In genomic region chr7:126565693-126566092, GRCm38 (mm10) we compare ENCODE assay signal across 8 mouse cellular contexts. TPM values are rescaled to one million over a fixed set of nuclear protein-coding genes. Genes with fewer than 3 reads are reported as not detected.
DNase-seq lines count a peak whose midpoint lies in the region; ATAC-seq and TF ChIP-seq lines count a peak whose summit lies in the region.

No protein-coding gene starts in this region.

- intact Hi-C loops in heart, postnatal 14 days (cut with DNase I), result no loop called here

- DNase-seq in heart, postnatal 14 days, result no peak
- DNase-seq in ES-E14 (ENCODE audit: low read depth, low spot score), result no peak
- DNase-seq in embryonic facial prominence, embryonic 14.5 days (ENCODE audit: low spot score), result peak; percentile 41
- peak; percentile 14 for DNase-seq in midbrain, embryonic 14.5 days
- DNase-seq in urinary bladder, postnatal 25 days (ENCODE audit: low spot score), result no peak
- no peak for DNase-seq in ovary, postnatal 10 days (ENCODE audit: low spot score)

- WGBS in heart, embryonic 14.5 days, result 2% methylated on average over 28 of the region's 28 CpGs
- 0% methylated on average over 14 of the region's 28 CpGs for WGBS in embryonic facial prominence, embryonic 14.5 days
- WGBS in intestine, postnatal 0 days, result under 1% methylated on average over 28 of the region's 28 CpGs
- under 1% methylated on average over 27 of the region's 28 CpGs for WGBS in midbrain, embryonic 14.5 days

- H3K36me3 ChIP-seq in heart, embryonic 14.5 days (ENCODE audit: control insufficient read depth, insufficient read depth, low read length), result peaks cover 40% of the 10 kb centered on the region
- H3K36me3 ChIP-seq in ES-E14 (ENCODE audit: control insufficient read depth, insufficient read depth, low read length, poor library complexity, severe bottlenecking), result peaks cover 31% of the 10 kb centered on the region
- peaks cover 42% of the 10 kb centered on the region for H3K36me3 ChIP-seq in embryonic facial prominence, embryonic 14.5 days (ENCODE audit: control insufficient read depth, insufficient read depth, low read length)
- peaks cover 40% of the 10 kb centered on the region for H3K36me3 ChIP-seq in intestine, postnatal 0 days (ENCODE audit: control insufficient read depth, insufficient read depth)
- H3K36me3 ChIP-seq in midbrain, embryonic 14.5 days (ENCODE audit: control insufficient read depth, insufficient read depth, low read length), result peaks cover 39% of the 10 kb centered on the region

- H3K4me1 ChIP-seq in heart, embryonic 14.5 days (ENCODE audit: control insufficient read depth in 2 of 2, insufficient read depth in 2 of 2, low read length in 2 of 2), result 0 out of 4 replicates have a peak, but pooled peaks cover 0 to 6% of the 10 kb centered on the region in 2 experiments
- no peaks in the 10 kb centered on the region for H3K4me1 ChIP-seq in ES-E14 (ENCODE audit: control insufficient read depth in 2 of 2, insufficient read depth in 2 of 2, low read length in 2 of 2, poor library complexity in 1 of 2)
- peaks cover 6% of the 10 kb centered on the region; the same call in 1 of the 2 replicates for H3K4me1 ChIP-seq in embryonic facial prominence, embryonic 14.5 days (ENCODE audit: control insufficient read depth, insufficient read depth, low read length)
- H3K4me1 ChIP-seq in intestine, postnatal 0 days (replicated peaks; ENCODE audit: control insufficient read depth, insufficient read depth, low read length), result no peaks in the 10 kb centered on the region
- peaks cover 5% of the 10 kb centered on the region; the same call in 1 of the 2 replicates for H3K4me1 ChIP-seq in midbrain, embryonic 14.5 days (ENCODE audit: control insufficient read depth, insufficient read depth, low read length)

- H3K27ac ChIP-seq in heart, embryonic 14.5 days (replicated peaks in 1 of 2; ENCODE audit: control insufficient read depth in 1 of 2, insufficient read depth in 1 of 2, low read depth in 2 of 2, low read length in 2 of 2), result peak overlapping the region; percentile 50 to 83
- peak overlapping the region; percentile 61; the same call in 1 of the 2 replicates for H3K27ac ChIP-seq in ES-E14 (ENCODE audit: insufficient read depth, low read depth, low read length, poor library complexity, severe bottlenecking)
- H3K27ac ChIP-seq in embryonic facial prominence, embryonic 14.5 days (replicated peaks; ENCODE audit: low read depth, low read length), result peak overlapping the region; percentile 84
- peak overlapping the region; percentile 89 for H3K27ac ChIP-seq in intestine, postnatal 0 days (ENCODE audit: low read depth, low read length)
- H3K27ac ChIP-seq in midbrain, embryonic 14.5 days (replicated peaks; ENCODE audit: low read depth, low read length), result peak overlapping the region; percentile 74

- peak overlapping the region; percentile 90 for H3K9ac ChIP-seq in heart, embryonic 14.5 days (ENCODE audit: low read length)
- H3K9ac ChIP-seq in ES-E14 (ENCODE audit: insufficient read depth, low read depth, low read length, poor library complexity, severe bottlenecking), result peak overlapping the region; percentile 98
- peak overlapping the region; percentile 84 for H3K9ac ChIP-seq in embryonic facial prominence, embryonic 14.5 days (ENCODE audit: low read depth, low read length)
- H3K9ac ChIP-seq in intestine, postnatal 0 days (ENCODE audit: low read depth, low read length), result peak overlapping the region; percentile 85
- H3K9ac ChIP-seq in midbrain, embryonic 14.5 days (replicated peaks; ENCODE audit: low read length), result peak overlapping the region; percentile 85

- TF ChIP-seq CTCF in intestine, postnatal 0 days (IDR thresholded peaks at IDR 0.05; ENCODE audit: low read depth), result no peak

- no peaks in the 10 kb centered on the region for H3K9me3 ChIP-seq in heart, embryonic 14.5 days (ENCODE audit: control insufficient read depth, low read length)
- H3K9me3 ChIP-seq in ES-E14 (ENCODE audit: control insufficient read depth, insufficient read depth, low read depth, low read length), result no peaks in the 10 kb centered on the region
- H3K9me3 ChIP-seq in embryonic facial prominence, embryonic 14.5 days (ENCODE audit: control insufficient read depth, low read length), result no peaks in the 10 kb centered on the region
- no peaks in the 10 kb centered on the region for H3K9me3 ChIP-seq in intestine, postnatal 0 days (ENCODE audit: control insufficient read depth)
- H3K9me3 ChIP-seq in midbrain, embryonic 14.5 days (ENCODE audit: control insufficient read depth, low read length), result no peaks in the 10 kb centered on the region

- H3K27me3 ChIP-seq in heart, embryonic 14.5 days (ENCODE audit: control insufficient read depth, insufficient read depth, low read length), result no peaks in the 10 kb centered on the region
- no peaks in the 10 kb centered on the region for H3K27me3 ChIP-seq in embryonic facial prominence, embryonic 14.5 days (replicated peaks; ENCODE audit: control insufficient read depth, insufficient read depth, low read length)
- no peaks in the 10 kb centered on the region for H3K27me3 ChIP-seq in intestine, postnatal 0 days (replicated peaks; ENCODE audit: control insufficient read depth, insufficient read depth, low read length)
- no peaks in the 10 kb centered on the region for H3K27me3 ChIP-seq in midbrain, embryonic 14.5 days (ENCODE audit: control insufficient read depth, insufficient read depth, low read length)

- in situ Hi-C loops in ES-E14 (cut with MboI; ENCODE audit: low sequenced_read_pairs in 2 of 2, unreplicated experiment in 2 of 2), result no loop called here

- H3K4me3 ChIP-seq in heart, embryonic 14.5 days (ENCODE audit: control insufficient read depth in 1 of 2, insufficient read depth in 1 of 2, low read depth in 1 of 2, low read length in 2 of 2), result peak overlapping the region; percentile 86 to 99
- peak overlapping the region; percentile 93 to 98 for H3K4me3 ChIP-seq in ES-E14 (ENCODE audit: insufficient read depth in 1 of 2, low read depth in 1 of 2, low read length in 2 of 2, poor library complexity in 1 of 2, severe bottlenecking in 1 of 2)
- peak overlapping the region; percentile 94 for H3K4me3 ChIP-seq in embryonic facial prominence, embryonic 14.5 days (ENCODE audit: low read depth, low read length)
- H3K4me3 ChIP-seq in intestine, postnatal 0 days (ENCODE audit: low read depth, low read length), result peak overlapping the region; percentile 95
- peak overlapping the region; percentile 92 for H3K4me3 ChIP-seq in midbrain, embryonic 14.5 days (replicated peaks; ENCODE audit: low read depth, low read length)

- peak overlapping the region; percentile 79 for H3K4me2 ChIP-seq in heart, embryonic 14.5 days (ENCODE audit: low read length)
- peak overlapping the region; percentile 69 for H3K4me2 ChIP-seq in embryonic facial prominence, embryonic 14.5 days (ENCODE audit: low read depth, low read length)
- peak overlapping the region; percentile 75 for H3K4me2 ChIP-seq in intestine, postnatal 0 days (replicated peaks; ENCODE audit: low read depth)
- H3K4me2 ChIP-seq in midbrain, embryonic 14.5 days (ENCODE audit: low read length), result peak overlapping the region; percentile 83

- ATAC-seq in heart, embryonic 14.5 days (ENCODE audit: insufficient number of reproducible peaks, insufficient read depth, low FRiP score, low read depth), result no peak
- ATAC-seq in embryonic facial prominence, embryonic 14.5 days (ENCODE audit: low read depth), result 0 out of 2 replicates have a peak, but pooled peaks have one; percentile 28
- ATAC-seq in intestine, postnatal 0 days, result peak; percentile 61
- ATAC-seq in midbrain, embryonic 14.5 days (ENCODE audit: low FRiP score, low TSS enrichment), result peak; percentile 34; the same call in 1 of the 2 replicates

TF ChIP-seq in ES-E14, 5 proteins besides CTCF, POLR2A, EP300 and RAD21:
- TF ChIP-seq ZNF384 (IDR thresholded peaks at IDR 0.05; ENCODE audit: low read depth, low read length), result no peak
- TF ChIP-seq MAFK (IDR thresholded peaks at IDR 0.05; ENCODE audit: insufficient read depth, low read depth, low read length), result no peak
- TF ChIP-seq HCFC1 (IDR thresholded peaks at IDR 0.05; ENCODE audit: borderline replicate concordance, insufficient read depth, low read length), result no peak
- no peak for TF ChIP-seq CHD2 (IDR thresholded peaks at IDR 0.05; ENCODE audit: low read depth, low read length)
TF ChIP-seq in ES-E14: peak in this region for 0.

RNA-seq across cellular contexts. Expression of gene Eif3c, which starts 0.5 kb away (rescaled TPM):
- polyA plus RNA-seq in heart, embryonic 14.5 days (2014; fragmentation: Nextera tagmentation; extraction: Ambion mirVana), result 112 and 116 TPM in 2 replicates
- 100 to 1,000 TPM; 138 to 140 TPM for total RNA-seq in heart, postnatal 14 days (2021)
- total RNA-seq in ES-E14 (2012; rRNA removed), result 257 and 289 TPM in 2 replicates
- polyA plus RNA-seq in embryonic facial prominence, embryonic 14.5 days (2014; fragmentation: Nextera tagmentation; extraction: Ambion mirVana), result 158 and 167 TPM in 2 replicates
- 141 and 150 TPM in 2 replicates for polyA plus RNA-seq in intestine, postnatal 0 days (2015; fragmentation: Nextera tagmentation; extraction: Ambion mirVana)
- 171 and 174 TPM in 2 replicates for polyA plus RNA-seq in midbrain, embryonic 14.5 days (2014; fragmentation: Nextera tagmentation; extraction: Ambion mirVana)

RNA-seq across cellular contexts. Expression of gene Apobr, which starts 19.0 kb away (rescaled TPM):
- 0.53 and 0.81 TPM in 2 replicates for polyA plus RNA-seq in heart, embryonic 14.5 days (2014; fragmentation: Nextera tagmentation; extraction: Ambion mirVana)
- 1 to 10 TPM in 1 of 2 experiments, under 1 TPM in 1; 0.65 to 1.7 TPM for total RNA-seq in heart, postnatal 14 days (2021)
- total RNA-seq in ES-E14 (2012; rRNA removed), result 2.3 and 2.6 TPM in 2 replicates
- 0.97 and 1.8 TPM in 2 replicates for polyA plus RNA-seq in embryonic facial prominence, embryonic 14.5 days (2014; fragmentation: Nextera tagmentation; extraction: Ambion mirVana)
- polyA plus RNA-seq in intestine, postnatal 0 days (2015; fragmentation: Nextera tagmentation; extraction: Ambion mirVana), result 0.44 and 0.57 TPM in 2 replicates
- polyA plus RNA-seq in midbrain, embryonic 14.5 days (2014; fragmentation: Nextera tagmentation; extraction: Ambion mirVana), result 0.28 and 0.55 TPM in 2 replicates

RNA-seq across cellular contexts. Expression of gene Cln3, which starts 19.9 kb away (rescaled TPM):
- polyA plus RNA-seq in heart, embryonic 14.5 days (2014; fragmentation: Nextera tagmentation; extraction: Ambion mirVana), result 14.2 and 21.8 TPM in 2 replicates
- 10 to 100 TPM; 13.2 to 13.3 TPM for total RNA-seq in heart, postnatal 14 days (2021)
- 35.1 and 61.6 TPM in 2 replicates for total RNA-seq in ES-E14 (2012; rRNA removed)
- 27.8 and 31.8 TPM in 2 replicates for polyA plus RNA-seq in embryonic facial prominence, embryonic 14.5 days (2014; fragmentation: Nextera tagmentation; extraction: Ambion mirVana)
- 62.9 and 66.6 TPM in 2 replicates for polyA plus RNA-seq in intestine, postnatal 0 days (2015; fragmentation: Nextera tagmentation; extraction: Ambion mirVana)
- 26.5 and 27.7 TPM in 2 replicates for polyA plus RNA-seq in midbrain, embryonic 14.5 days (2014; fragmentation: Nextera tagmentation; extraction: Ambion mirVana)

RNA-seq across cellular contexts. Expression of gene Il27, which starts 29.0 kb away (rescaled TPM):
- not detected in 2 replicates for polyA plus RNA-seq in heart, embryonic 14.5 days (2014; fragmentation: Nextera tagmentation; extraction: Ambion mirVana)
- total RNA-seq in heart, postnatal 14 days (2021), result not detected
- total RNA-seq in ES-E14 (2012; rRNA removed), result not detected in 2 replicates
- not detected in 2 replicates for polyA plus RNA-seq in embryonic facial prominence, embryonic 14.5 days (2014; fragmentation: Nextera tagmentation; extraction: Ambion mirVana)
- polyA plus RNA-seq in intestine, postnatal 0 days (2015; fragmentation: Nextera tagmentation; extraction: Ambion mirVana), result 0.14 TPM in 1 of 2 replicates, not detected in the other
- polyA plus RNA-seq in midbrain, embryonic 14.5 days (2014; fragmentation: Nextera tagmentation; extraction: Ambion mirVana), result not detected in 2 replicates

Comparison
In these comparisons a context has a peak if more than half of its experiments do, and no peak if none do; other contexts are left out.
1. DNase-seq: peak in embryonic facial prominence, embryonic 14.5 days (single experiment) and midbrain, embryonic 14.5 days (single experiment); none in heart, postnatal 14 days (0 of 2), ES-E14 (single experiment), urinary bladder, postnatal 25 days (single experiment) and ovary, postnatal 10 days (single experiment).
2. Peak in every context shown above with its lines, with median percentiles within 50 percentile points of each other: H3K27ac ChIP-seq, H3K4me2 ChIP-seq, H3K4me3 ChIP-seq and H3K9ac ChIP-seq.